Mouse (Mus musculus) cerebellum, adult 2 months (tissue): Measurements from ENCODE around the gene Farsb. TPM values are rescaled to one million over a fixed set of nuclear protein-coding genes. Genes with fewer than 3 reads are reported as not detected.

Source experiments
- DNase-seq, 2 experiments: peaks; one replicate each; pipeline ENCODE4 v3.0.0; 2021
- H3K27ac ChIP-seq: fragments of 200-500 bp; 2 replicates; pipeline ENCODE4 v1.5.1; 2012; ENCODE audit warnings: low read length, control low read depth, inconsistent platforms; ENCODE audit not compliant: insufficient read depth
- H3K27me3 ChIP-seq: fragments of 200-500 bp; 2 replicates; pipeline ENCODE4 v1.6.1; 2012; ENCODE audit warnings: inconsistent platforms, mild to moderate bottlenecking, low read length, moderate library complexity; ENCODE audit not compliant: control insufficient read depth, insufficient read depth
- H3K4me1 ChIP-seq: fragments of 200-500 bp; 2 replicates; pipeline ENCODE4 v1.6.1; 2011; ENCODE audit warnings: low read length; ENCODE audit not compliant: control insufficient read depth, insufficient read depth
- H3K4me3 ChIP-seq: fragments of 200-500 bp; replicated peaks from 2 replicates; pipeline ENCODE3; 2011; ENCODE audit warnings: mild to moderate bottlenecking, low read depth, low read length, control low read depth; ENCODE audit not compliant: insufficient read depth
- CTCF ChIP-seq: fragments of 200-500 bp; IDR thresholded peaks from 2 replicates; pipeline ENCODE4 v1.5.1; 2011; ENCODE audit warnings: low read depth, mild to moderate bottlenecking, control low read depth, low read length, moderate library complexity, borderline replicate concordance; ENCODE audit not compliant: insufficient read depth
- POLR2A ChIP-seq: fragments of 200-500 bp; IDR thresholded peaks from 2 replicates; pipeline ENCODE4 v1.6.1; 2011; ENCODE audit warnings: low read length, control low read depth, borderline replicate concordance; ENCODE audit not compliant: insufficient read depth
- WGBS: fragments of 180-500 bp; shearing (Covaris S2); methylation state at CpG from one replicate; pipeline ENCODE4 v1.1.7; 2018; 5-methylcytosine and 5-hydroxymethylcytosine counted together
- polyA plus RNA-seq: library from polyadenylated mRNA; depleted of rRNA; stranded (reverse); fragments of >200 nt; gene quantifications from 2 replicates; pipeline ENCODE4 v1.2.3, GENCODE M21; 2012

Gene Farsb
- polyA plus RNA-seq, 1 experiment = 62.6 TPM

GRCm38 (mm10) chr1:78437150-78437549 is 51.5 kb downstream of the Farsb start:
- 69% methylated on average over 3 of the region's 3 CpGs for WGBS
- no peaks in the 10 kb centered on the region for H3K27me3 ChIP-seq
- no peak for TF ChIP-seq CTCF
- no peak for TF ChIP-seq POLR2A
- no peak overlapping the region for H3K27ac ChIP-seq
- no peak for DNase-seq
- H3K4me1 ChIP-seq = peaks cover 5% of the 10 kb centered on the region
- no peak overlapping the region for H3K4me3 ChIP-seq

DNA sequence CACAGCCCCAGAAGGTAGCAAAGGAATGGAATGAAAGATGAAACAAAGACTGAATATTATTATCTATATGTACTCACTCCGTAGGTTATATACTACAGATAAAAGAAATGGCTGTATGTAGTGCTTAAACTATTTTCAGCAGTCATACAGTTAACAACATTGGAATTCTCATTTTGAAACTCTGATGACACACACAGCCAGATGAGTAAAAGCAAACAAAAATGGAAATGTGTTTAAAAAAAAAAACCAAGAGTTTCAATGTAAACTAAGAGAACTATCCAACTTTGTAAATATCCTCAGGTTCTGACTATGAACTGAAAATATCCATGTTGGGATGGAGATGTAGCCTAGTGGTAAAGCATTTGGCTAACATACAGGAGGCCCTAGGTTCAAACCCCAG is 52.3 kb downstream of the Farsb start:
- Histone ChIP-seq H3K27ac (no peak overlapping the region), H3K4me3 (no peak overlapping the region), H3K4me1 (peaks cover 5% of the 10 kb centered on the region), H3K27me3 (no peaks in the 10 kb centered on the region)
- no peak for DNase-seq
- 100% methylated on average over 1 of the region's 1 CpGs for WGBS
- TF ChIP-seq POLR2A (no peak), CTCF (no peak)

GRCm38 (mm10) chr1:78435967-78436366 is 52.7 kb downstream of the Farsb start:
- H3K4me3 ChIP-seq = no peak overlapping the region
- no peak overlapping the region for H3K27ac ChIP-seq
- 12% methylated on average over 2 of the region's 2 CpGs for WGBS
- no peaks in the 10 kb centered on the region for H3K27me3 ChIP-seq
- peaks cover 5% of the 10 kb centered on the region for H3K4me1 ChIP-seq
- DNase-seq = no peak
- TF ChIP-seq CTCF = no peak
- TF ChIP-seq POLR2A = no peak

GRCm38 (mm10) chr1:78433472-78433871 is 55.2 kb downstream of the Farsb start:
- H3K27me3 ChIP-seq = no peaks in the 10 kb centered on the region
- H3K27ac ChIP-seq = no peak overlapping the region
- 94% methylated on average over 9 of the region's 9 CpGs for WGBS
- TF ChIP-seq CTCF (no peak), POLR2A (no peak)
- DNase-seq = no peak
- no peak overlapping the region for H3K4me3 ChIP-seq
- H3K4me1 ChIP-seq = peaks cover 5% of the 10 kb centered on the region

- Histone ChIP-seq H3K27ac (no peak overlapping the region), H3K27me3 (no peaks in the 10 kb centered on the region), H3K4me1 (peaks cover 3% of the 10 kb centered on the region; the same call in 1 of the 2 replicates), H3K4me3 (no peak overlapping the region)
- TF ChIP-seq CTCF (no peak), POLR2A (no peak)
- no peak for DNase-seq
- 60% methylated on average over 11 of the region's 11 CpGs for WGBS
These were observed 59.8 kb downstream of the Farsb start for GRCm38 (mm10) chr1:78428851-78429250.

DNA sequence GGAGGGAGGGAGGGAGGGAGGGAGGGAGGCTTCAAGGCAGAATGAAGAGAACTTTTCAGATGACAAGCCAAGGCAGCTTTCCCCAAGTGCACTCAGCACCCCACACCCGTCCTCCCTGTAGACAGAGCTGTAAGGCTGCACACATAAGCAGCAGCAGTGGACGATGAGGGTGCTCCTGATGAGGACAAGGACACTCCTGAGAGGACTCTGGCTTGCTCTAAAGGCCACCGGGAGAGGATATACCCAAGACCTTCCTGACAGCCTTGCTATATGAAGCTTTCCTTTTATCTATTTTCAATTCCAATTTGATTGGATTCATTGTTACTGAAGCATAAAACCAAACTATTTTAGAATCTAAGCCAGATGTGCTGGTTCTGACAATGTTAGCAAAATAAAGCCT is 61.9 kb downstream of the Farsb start:
- Histone ChIP-seq H3K27ac (no peak overlapping the region), H3K4me1 (peaks cover 3% of the 10 kb centered on the region; the same call in 1 of the 2 replicates), H3K27me3 (no peaks in the 10 kb centered on the region), H3K4me3 (no peak overlapping the region)
- WGBS = 67% methylated on average over 3 of the region's 3 CpGs
- no peak for DNase-seq
- TF ChIP-seq CTCF = no peak
- TF ChIP-seq POLR2A = no peak

DNA sequence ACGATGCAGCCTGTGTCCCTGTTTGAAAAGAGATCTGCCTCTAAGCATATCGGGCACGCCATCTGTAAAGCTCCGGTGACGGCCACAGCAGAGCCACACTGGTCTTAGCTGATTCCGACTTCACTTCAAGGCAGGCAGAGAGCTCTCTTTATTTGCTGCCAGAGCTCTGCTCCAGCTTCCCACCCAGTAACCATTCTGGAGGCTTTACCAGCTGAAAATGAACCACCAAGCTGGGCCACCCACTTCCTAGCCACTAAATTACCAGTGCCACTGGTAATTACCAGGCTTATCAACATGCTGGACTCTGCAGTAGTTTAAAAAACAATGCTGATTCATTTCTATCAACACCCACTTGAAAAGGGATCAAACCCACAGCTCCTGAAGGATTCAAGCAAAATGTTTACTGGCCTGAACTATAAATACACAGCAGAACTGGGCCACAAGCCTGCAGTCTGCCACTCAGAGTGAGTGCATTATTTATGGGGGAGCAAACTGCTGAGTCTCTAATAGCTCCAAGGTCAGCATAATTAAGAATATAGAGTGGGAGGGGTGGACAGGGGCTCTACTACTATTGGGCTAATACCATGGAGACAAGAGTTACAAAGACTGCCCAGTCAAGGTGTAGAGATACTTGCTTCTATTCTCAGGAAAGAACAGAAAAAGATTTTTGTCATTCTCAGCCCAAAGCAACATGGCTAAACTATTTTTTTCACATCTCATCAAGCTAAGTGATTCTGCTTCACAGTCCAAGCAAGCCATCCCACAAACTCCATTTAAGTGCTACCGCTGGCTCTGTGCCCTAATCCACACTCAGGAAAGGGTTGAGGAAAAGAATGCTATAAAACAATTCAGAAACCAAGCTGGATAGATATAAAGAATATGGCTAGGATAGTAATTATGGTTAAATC is 62.6 kb downstream of the Farsb start:
- DNase-seq = no peak
- Histone ChIP-seq H3K4me3 (no peak overlapping the region), H3K27ac (no peak overlapping the region), H3K4me1 (peaks cover 3% of the 10 kb centered on the region; the same call in 1 of the 2 replicates), H3K27me3 (no peaks in the 10 kb centered on the region)
- 49% methylated on average over 7 of the region's 7 CpGs for WGBS
- no peak for TF ChIP-seq CTCF
- TF ChIP-seq POLR2A = no peak

GRCm38 (mm10) chr1:78425309-78425708 is 63.4 kb downstream of the Farsb start:
- peaks cover 3% of the 10 kb centered on the region; the same call in 1 of the 2 replicates for H3K4me1 ChIP-seq
- DNase-seq = no peak
- H3K27ac ChIP-seq = no peak overlapping the region
- H3K27me3 ChIP-seq = no peaks in the 10 kb centered on the region
- TF ChIP-seq POLR2A (no peak), CTCF (no peak)
- WGBS = 93% methylated on average over 7 of the region's 7 CpGs
- no peak overlapping the region for H3K4me3 ChIP-seq
